Mouse (Mus musculus): ENCODE results near the gene Gpbp1.

DNA sequence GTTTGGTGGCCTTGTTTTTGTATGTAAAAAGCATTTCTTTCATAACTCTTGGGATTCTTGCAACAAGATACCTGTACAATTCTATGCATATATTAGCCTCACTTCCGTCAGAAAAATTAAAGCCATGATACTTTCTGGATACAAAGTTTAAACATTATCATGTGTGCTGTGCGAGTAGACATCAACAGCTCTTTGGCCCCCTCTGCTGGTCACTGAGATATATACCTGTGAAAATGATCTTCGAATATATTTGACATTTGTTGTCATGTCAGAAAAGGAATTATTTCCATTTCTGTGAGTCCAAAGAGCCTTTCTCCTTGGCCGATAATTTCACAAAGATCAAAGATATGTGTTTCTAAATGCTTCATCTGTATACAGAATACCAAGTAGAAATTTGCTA lies 76.8 kb downstream of the Gpbp1 start:
- TF ChIP-seq CTCF (IDR thresholded peaks at IDR 0.05; ENCODE audit: control insufficient read depth, insufficient read depth, insufficient replicate concordance, low read depth, low read length) (no peak), POLR2A (IDR thresholded peaks at IDR 0.05; ENCODE audit: control insufficient read depth, low read depth, low read length) (no peak)

Measured in testis, adult 2 months (tissue).